ENCODE assay signal across 9 mouse cellular contexts in genomic region chr16:6086200-6086599, GRCm38 (mm10).
DNase-seq lines count a peak whose midpoint lies in the region; ATAC-seq and TF ChIP-seq lines count a peak whose summit lies in the region.
"Had no signal": no experiment of that assay in that cellular context is flagged by ENCODE, and none has a peak within 500 bp of the region (broad histone marks: within the 10 kb centered on the region; RNA-seq: fewer than 3 reads in every experiment).

No protein-coding gene starts in this region.

- H3K9me3 ChIP-seq in lung, embryonic 16.5 days (ENCODE audit: control insufficient read depth, low read length) = no peaks in the 10 kb centered on the region
- H3K9me3 ChIP-seq in heart, embryonic 10.5 days = no peaks in the 10 kb centered on the region
- no peaks in the 10 kb centered on the region for H3K9me3 ChIP-seq in stomach, postnatal 0 days (ENCODE audit: control insufficient read depth, low read length)

- H3K27me3 ChIP-seq in lung, embryonic 16.5 days (ENCODE audit: control insufficient read depth, insufficient read depth, low read depth, low read length) = no peaks in the 10 kb centered on the region
- no peaks in the 10 kb centered on the region for H3K27me3 ChIP-seq in heart, embryonic 10.5 days (ENCODE audit: insufficient read depth, poor library complexity, severe bottlenecking)
- H3K27me3 ChIP-seq in stomach, postnatal 0 days (ENCODE audit: control insufficient read depth, insufficient read depth, low read length) = no peaks in the 10 kb centered on the region

- no peak for TF ChIP-seq POLR2A in olfactory bulb, adult 2 months (IDR thresholded peaks at IDR 0.05; ENCODE audit: insufficient read depth, low read depth, low read length)

- TF ChIP-seq EP300 in stomach, postnatal 0 days (optimal IDR thresholded peaks at IDR 0.05) = no peak

- H3K4me3 ChIP-seq in lung, embryonic 16.5 days (ENCODE audit: low read length) = no peak overlapping the region
- H3K4me3 ChIP-seq in heart, embryonic 10.5 days = no peak overlapping the region
- H3K4me3 ChIP-seq in olfactory bulb, adult 2 months (ENCODE audit: insufficient read depth, low read depth, low read length) = no peak overlapping the region
- H3K4me3 ChIP-seq in stomach, postnatal 0 days (ENCODE audit: low read depth, low read length) = no peak overlapping the region
- H3K4me3 ChIP-seq: gastrocnemius, adult 2 months had no signal

- H3K27ac ChIP-seq in lung, embryonic 16.5 days (ENCODE audit: low read length) = 0 out of 2 replicates have a peak overlapping the region, but pooled peaks have one; percentile 6
- peak overlapping the region; percentile 83 for H3K27ac ChIP-seq in heart, embryonic 10.5 days
- peak overlapping the region; percentile 26; the same call in 1 of the 2 replicates for H3K27ac ChIP-seq in olfactory bulb, adult 2 months (ENCODE audit: insufficient read depth, low read depth, low read length)
- H3K27ac ChIP-seq in stomach, postnatal 0 days (replicated peaks) = no peak overlapping the region
- H3K27ac ChIP-seq: gastrocnemius, adult 2 months had no signal

- no peak overlapping the region for H3K4me2 ChIP-seq in lung, embryonic 16.5 days (ENCODE audit: low read depth, low read length)
- H3K4me2 ChIP-seq in stomach, postnatal 0 days (replicated peaks; ENCODE audit: low read depth) = no peak overlapping the region

- no peak overlapping the region for H3K9ac ChIP-seq in lung, embryonic 16.5 days (ENCODE audit: low read length)
- no peak overlapping the region for H3K9ac ChIP-seq in stomach, postnatal 0 days (ENCODE audit: low read length)

- H3K36me3 ChIP-seq in lung, embryonic 16.5 days (ENCODE audit: control insufficient read depth, insufficient read depth, low read length) = no peaks in the 10 kb centered on the region
- H3K36me3 ChIP-seq in heart, embryonic 10.5 days = no peaks in the 10 kb centered on the region
- no peaks in the 10 kb centered on the region for H3K36me3 ChIP-seq in stomach, postnatal 0 days (ENCODE audit: control insufficient read depth, insufficient read depth, low read length)

- TF ChIP-seq CTCF in olfactory bulb, adult 2 months (IDR thresholded peaks at IDR 0.05; ENCODE audit: insufficient read depth, low read depth, low read length) = no peak
- no peak for TF ChIP-seq CTCF in stomach, postnatal 0 days (IDR thresholded peaks at IDR 0.05; ENCODE audit: low read depth)

- DNase-seq in lung, postnatal 25 days (ENCODE audit: low spot score) = no peak
- DNase-seq in cerebellum, postnatal 10 days = peak; percentile 44 to 64
- DNase-seq in heart, embryonic 10.5 days (ENCODE audit: low spot score) = peak; percentile 80
- no peak for DNase-seq in stomach, postnatal 0 days (ENCODE audit: low spot score)
- no peak for DNase-seq in left cerebral cortex, postnatal 14 days (ENCODE audit: low spot score in 2 of 2)
- DNase-seq: gastrocnemius, adult 2 months; kidney, postnatal 25 days had no signal

- ATAC-seq in lung, embryonic 16.5 days (ENCODE audit: low read depth) = peak; percentile 77
- ATAC-seq in stomach, postnatal 0 days (ENCODE audit: low FRiP score, low TSS enrichment) = no peak

- 31% methylated on average over 3 of the region's 3 CpGs for WGBS in lung, embryonic 16.5 days
- 13% methylated on average over 3 of the region's 3 CpGs for WGBS in heart, embryonic 10.5 days
- WGBS in olfactory bulb, adult 2 months = 15% methylated on average over 3 of the region's 3 CpGs
- WGBS in stomach, postnatal 0 days = 49% methylated on average over 3 of the region's 3 CpGs

- intact Hi-C loops in left cerebral cortex, postnatal 14 days (cut with DNase I) = no loop called here

- H3K4me1 ChIP-seq in lung, embryonic 16.5 days (replicated peaks; ENCODE audit: control insufficient read depth, insufficient read depth, low read length) = no peaks in the 10 kb centered on the region
- peaks cover 16% of the 10 kb centered on the region for H3K4me1 ChIP-seq in heart, embryonic 10.5 days
- H3K4me1 ChIP-seq in olfactory bulb, adult 2 months (ENCODE audit: control insufficient read depth, insufficient read depth, low read length) = peaks cover 3% of the 10 kb centered on the region
- H3K4me1 ChIP-seq in stomach, postnatal 0 days (replicated peaks; ENCODE audit: control insufficient read depth, insufficient read depth) = no peaks in the 10 kb centered on the region

Comparison
In these comparisons a context has a peak if more than half of its experiments do, and no peak if none do; other contexts are left out.
1. DNase-seq: peak in cerebellum, postnatal 10 days (2 of 2) and heart, embryonic 10.5 days (single experiment); none in lung, postnatal 25 days (single experiment), stomach, postnatal 0 days (single experiment) and left cerebral cortex, postnatal 14 days (0 of 2).